Mouse (Mus musculus): ENCODE results near the gene 1600014C10Rik.

- no peak for TF ChIP-seq CTCF (conservative IDR thresholded peaks at IDR 0.05; ENCODE audit: low read length)
- TF ChIP-seq NANOG (IDR thresholded peaks at IDR 0.05; ENCODE audit: borderline replicate concordance, low read length): no peak
Measured at GRCm38 (mm10) chr7:38226226-38226625, 43.2 kb downstream of the 1600014C10Rik start.
